Comparison of ENCODE assay signal across 20 mouse cellular contexts in genomic region chr12:41649826-41650541, GRCm38 (mm10).
A peak's percentile ranks its signal among the peaks of the same experiment; 100 is the strongest.
DNase-seq lines count a peak whose midpoint lies in the region; ATAC-seq and TF ChIP-seq lines count a peak whose summit lies in the region.
"Had no signal": no experiment of that assay in that cellular context is flagged by ENCODE, and none has a peak within 500 bp of the region (broad histone marks: within the 10 kb centered on the region; RNA-seq: fewer than 3 reads in every experiment).

No protein-coding gene starts in this region.

- ATAC-seq in hindbrain, embryonic 12.5 days (ENCODE audit: low FRiP score), result no peak
- peak; percentile 56; the same call in 1 of the 2 replicates for ATAC-seq in forebrain, embryonic 14.5 days
- ATAC-seq in midbrain, embryonic 13.5 days, result peak; percentile 21; the same call in 1 of the 2 replicates
- ATAC-seq: activated CD4-positive, CD25-positive, alpha-beta regulatory T cell, adult 4 months; CD4-positive, CD25-positive, alpha-beta regulatory T cell, adult 4 months had no signal

- WGBS in hindbrain, embryonic 10.5 days, result 68% methylated on average over 8 of the region's 8 CpGs
- 51% methylated on average over 8 of the region's 8 CpGs for WGBS in hindbrain, embryonic 12.5 days
- WGBS in forebrain, embryonic 14.5 days, result 6% methylated on average over 8 of the region's 8 CpGs
- 20% methylated on average over 8 of the region's 8 CpGs for WGBS in midbrain, embryonic 13.5 days
- WGBS in thymus, adult 2 months, result 96% methylated on average over 8 of the region's 8 CpGs

- H3K4me2 ChIP-seq in hindbrain, embryonic 12.5 days (replicated peaks), result no peak overlapping the region
- H3K4me2 ChIP-seq in forebrain, embryonic 14.5 days (ENCODE audit: low read length), result no peak overlapping the region
- no peak overlapping the region for H3K4me2 ChIP-seq in midbrain, embryonic 13.5 days (replicated peaks)
- H3K4me2 ChIP-seq: liver, embryonic 15.5 days had no signal

- peaks cover 36% of the 10 kb centered on the region for H3K4me1 ChIP-seq in hindbrain, embryonic 10.5 days (replicated peaks)
- H3K4me1 ChIP-seq in hindbrain, embryonic 12.5 days, result peaks cover 24% of the 10 kb centered on the region
- peaks cover 19% of the 10 kb centered on the region for H3K4me1 ChIP-seq in forebrain, embryonic 14.5 days (ENCODE audit: control insufficient read depth, insufficient read depth, low read length)
- peaks cover 28% of the 10 kb centered on the region for H3K4me1 ChIP-seq in midbrain, embryonic 13.5 days (replicated peaks)
- no peaks in the 10 kb centered on the region for H3K4me1 ChIP-seq in thymus, adult 2 months (replicated peaks; ENCODE audit: control insufficient read depth, insufficient read depth, low read length)
- H3K4me1 ChIP-seq: heart, embryonic 10.5 days; liver, embryonic 15.5 days had no signal

- no peaks in the 10 kb centered on the region for H3K9me3 ChIP-seq in hindbrain, embryonic 10.5 days
- H3K9me3 ChIP-seq in hindbrain, embryonic 12.5 days (replicated peaks), result no peaks in the 10 kb centered on the region
- no peaks in the 10 kb centered on the region for H3K9me3 ChIP-seq in forebrain, embryonic 14.5 days (replicated peaks; ENCODE audit: control insufficient read depth, low read length)
- no peaks in the 10 kb centered on the region for H3K9me3 ChIP-seq in midbrain, embryonic 13.5 days
- H3K9me3 ChIP-seq: heart, embryonic 10.5 days; liver, embryonic 15.5 days had no signal

- H3K9ac ChIP-seq in hindbrain, embryonic 12.5 days, result no peak overlapping the region
- no peak overlapping the region for H3K9ac ChIP-seq in forebrain, embryonic 14.5 days (ENCODE audit: low read length)
- H3K9ac ChIP-seq in midbrain, embryonic 13.5 days (replicated peaks), result no peak overlapping the region
- H3K9ac ChIP-seq: liver, embryonic 15.5 days had no signal

- H3K4me3 ChIP-seq in hindbrain, embryonic 10.5 days, result no peak overlapping the region
- no peak overlapping the region for H3K4me3 ChIP-seq in hindbrain, embryonic 12.5 days
- H3K4me3 ChIP-seq in forebrain, embryonic 14.5 days (ENCODE audit: low read depth, low read length), result no peak overlapping the region
- H3K4me3 ChIP-seq in midbrain, embryonic 13.5 days (replicated peaks), result no peak overlapping the region
- no peak overlapping the region for H3K4me3 ChIP-seq in thymus, adult 2 months (ENCODE audit: control insufficient read depth, insufficient read depth, low read length)
- H3K4me3 ChIP-seq: gastrocnemius, adult 2 months; heart, embryonic 10.5 days; liver, embryonic 15.5 days had no signal

- no peak for TF ChIP-seq POLR2A in thymus, adult 2 months (IDR thresholded peaks at IDR 0.05; ENCODE audit: control insufficient read depth, extremely low read depth, insufficient read depth, low read length, poor library complexity)

- TF ChIP-seq CTCF in thymus, adult 2 months (IDR thresholded peaks at IDR 0.05; ENCODE audit: borderline replicate concordance, control insufficient read depth, extremely low read depth, insufficient read depth, low read length, poor library complexity), result no peak

- H3K36me3 ChIP-seq in hindbrain, embryonic 10.5 days, result no peaks in the 10 kb centered on the region
- no peaks in the 10 kb centered on the region for H3K36me3 ChIP-seq in hindbrain, embryonic 12.5 days
- H3K36me3 ChIP-seq in forebrain, embryonic 14.5 days (ENCODE audit: control insufficient read depth, insufficient read depth, low read length), result no peaks in the 10 kb centered on the region
- H3K36me3 ChIP-seq in midbrain, embryonic 13.5 days, result no peaks in the 10 kb centered on the region
- no peaks in the 10 kb centered on the region for H3K36me3 ChIP-seq in thymus, adult 2 months (ENCODE audit: control insufficient read depth, insufficient read depth, low read length)
- H3K36me3 ChIP-seq: heart, embryonic 10.5 days; liver, embryonic 15.5 days had no signal

- H3K27me3 ChIP-seq in hindbrain, embryonic 10.5 days (ENCODE audit: insufficient read depth, poor library complexity, severe bottlenecking), result no peaks in the 10 kb centered on the region
- H3K27me3 ChIP-seq in hindbrain, embryonic 12.5 days, result no peaks in the 10 kb centered on the region
- H3K27me3 ChIP-seq in forebrain, embryonic 14.5 days (replicated peaks; ENCODE audit: control insufficient read depth, insufficient read depth, low read length), result no peaks in the 10 kb centered on the region
- H3K27me3 ChIP-seq in midbrain, embryonic 13.5 days, result no peaks in the 10 kb centered on the region
- no peaks in the 10 kb centered on the region for H3K27me3 ChIP-seq in thymus, adult 2 months (ENCODE audit: control insufficient read depth, insufficient read depth, low read length)
- H3K27me3 ChIP-seq: liver, embryonic 15.5 days had no signal

- H3K27ac ChIP-seq in hindbrain, embryonic 10.5 days, result peak overlapping the region; percentile 40; the same call in 1 of the 2 replicates
- no peak overlapping the region for H3K27ac ChIP-seq in hindbrain, embryonic 12.5 days
- H3K27ac ChIP-seq in forebrain, embryonic 14.5 days (ENCODE audit: low read depth, low read length), result no peak overlapping the region; the same call in 1 of the 2 replicates
- H3K27ac ChIP-seq in midbrain, embryonic 13.5 days, result peak overlapping the region; percentile 59
- no peak overlapping the region for H3K27ac ChIP-seq in thymus, adult 2 months (ENCODE audit: control insufficient read depth, insufficient read depth, low read length)
- H3K27ac ChIP-seq: gastrocnemius, adult 2 months; heart, embryonic 10.5 days; kidney, postnatal 0 days; liver, embryonic 15.5 days; stomach, postnatal 0 days had no signal

- DNase-seq in hindbrain, embryonic 10.5 days (ENCODE audit: low spot score), result no peak
- peak; percentile 67 for DNase-seq in Muller cell, postnatal 12 days (ENCODE audit: inconsistent ontology term)
- DNase-seq in forebrain, embryonic 14.5 days (ENCODE audit: low spot score), result peak; percentile 72
- no peak for DNase-seq in thymus, adult 2 months
- no peak for DNase-seq in right cerebral cortex, adult 18-20 months
- DNase-seq: adrenal gland, postnatal 10 days; cerebellum, adult 11-12 months; cerebellum, postnatal 25 days; gastrocnemius, adult 2 months; kidney, adult 11 months; layer of hippocampus, postnatal 36 days; thymus, postnatal 14 days had no signal

Comparison
In these comparisons a context has a peak if more than half of its experiments do, and no peak if none do; other contexts are left out.
1. H3K27ac ChIP-seq: peak in hindbrain, embryonic 10.5 days (single experiment) and midbrain, embryonic 13.5 days (single experiment); none in hindbrain, embryonic 12.5 days (single experiment), forebrain, embryonic 14.5 days (single experiment) and thymus, adult 2 months (single experiment).
2. DNase-seq: peak in Muller cell, postnatal 12 days (single experiment) and forebrain, embryonic 14.5 days (single experiment); none in hindbrain, embryonic 10.5 days (single experiment), thymus, adult 2 months (single experiment) and right cerebral cortex, adult 18-20 months (single experiment).